Mouse (Mus musculus) ovary, postnatal 10 days (tissue): Measurements from ENCODE around the gene Dock3.

Experiments
- DNase-seq: peaks from one replicate; pipeline ENCODE4 v3.0.0; 2022; ENCODE audit warnings: low spot score

The Dock3 gene

GRCm38 (mm10) chr9:106888346-106888745 lies 343.4 kb downstream of the Dock3 start:
- no peak for DNase-seq

- peak; percentile 87 for DNase-seq
These were observed 344.6 kb downstream of the Dock3 start, which contains the start of gene Rbm15b for GRCm38 (mm10) chr9:106886828-106887702. Gene Rbm15b, minus strand, starts transcription at chr9:106887428.

- peak; percentile 9 for DNase-seq
These were observed 345.6 kb downstream of the Dock3 start for GRCm38 (mm10) chr9:106885901-106886731.

GRCm38 (mm10) chr9:106884996-106885900 lies 346.5 kb downstream of the Dock3 start:
- DNase-seq = no peak

- DNase-seq = peak; percentile 4
These were observed 347.4 kb downstream of the Dock3 start for GRCm38 (mm10) chr9:106884306-106884705.

- DNase-seq = no peak
These were observed 348.6 kb downstream of the Dock3 start for GRCm38 (mm10) chr9:106883085-106883484.

GRCm38 (mm10) chr9:106882176-106882575 lies 349.5 kb downstream of the Dock3 start:
- no peak for DNase-seq

GRCm38 (mm10) chr9:106881071-106881755 lies 350.5 kb downstream of the Dock3 start:
- no peak for DNase-seq

- DNase-seq = no peak
These were observed 352.2 kb downstream of the Dock3 start for GRCm38 (mm10) chr9:106879471-106879870.

- no peak for DNase-seq
These were observed 355.0 kb downstream of the Dock3 start for GRCm38 (mm10) chr9:106876666-106877065.

GRCm38 (mm10) chr9:106874216-106874615 lies 357.5 kb downstream of the Dock3 start:
- no peak for DNase-seq

- no peak for DNase-seq
These were observed 373.7 kb downstream of the Dock3 start for GRCm38 (mm10) chr9:106858036-106858435.

- no peak for DNase-seq
These were observed 375.0 kb downstream of the Dock3 start for GRCm38 (mm10) chr9:106856664-106857063.
